Mouse (Mus musculus) limb, embryonic 14.5 days (tissue): ENCODE results near the gene Sez6. TPM values are rescaled to one million over a fixed set of nuclear protein-coding genes. Genes with fewer than 3 reads are reported as not detected.

Experiments
- ATAC-seq: fragments of 200-750 bp; cut with Nextera tagmentation; 2 replicates; pipeline ENCODE4 v1.8.0; 2017; ENCODE audit warnings: low read depth, moderate number of reproducible peaks, moderate TSS enrichment; ENCODE audit not compliant: low FRiP score
- DNase-seq: peaks from one replicate; pipeline ENCODE4 v3.0.0-alpha.2; 2015; ENCODE audit warnings: low spot score
- H3K27ac ChIP-seq: fragments of 300-500 bp; sonication (generic); replicated peaks from 2 replicates; pipeline ENCODE4 v1.5.1; 2014; ENCODE audit warnings: low read depth, mild to moderate bottlenecking, low read length, moderate library complexity, mixed read lengths
- H3K27me3 ChIP-seq: fragments of 300-500 bp; sonication (generic); 2 replicates; pipeline ENCODE4 v1.6.1; 2014; ENCODE audit warnings: low read length, mixed read lengths; ENCODE audit not compliant: control insufficient read depth, insufficient read depth
- H3K36me3 ChIP-seq: fragments of 300-500 bp; sonication (generic); 2 replicates; pipeline ENCODE4 v1.6.1; 2014; ENCODE audit warnings: mild to moderate bottlenecking, low read length, moderate library complexity, mixed read lengths; ENCODE audit not compliant: control insufficient read depth, insufficient read depth
- H3K4me1 ChIP-seq: fragments of 300-500 bp; sonication (generic); 2 replicates; pipeline ENCODE4 v1.6.1; 2014; ENCODE audit warnings: antibody characterized with exemption, low read length, mixed read lengths; ENCODE audit not compliant: control insufficient read depth, insufficient read depth
- H3K4me2 ChIP-seq: fragments of 300-500 bp; sonication (generic); replicated peaks from 2 replicates; pipeline ENCODE4 v1.6.1; 2014; ENCODE audit warnings: low read depth, mild to moderate bottlenecking, low read length, moderate library complexity; ENCODE audit not compliant: severe bottlenecking
- H3K4me3 ChIP-seq: fragments of 300-500 bp; sonication (generic); replicated peaks from 2 replicates; pipeline ENCODE4 v1.5.1; 2014; ENCODE audit warnings: low read length
- H3K9ac ChIP-seq: fragments of 300-500 bp; sonication (generic); 2 replicates; pipeline ENCODE4 v1.6.1; 2014; ENCODE audit warnings: mild to moderate bottlenecking, low read depth, low read length, moderate library complexity; ENCODE audit not compliant: severe bottlenecking
- H3K9me3 ChIP-seq: fragments of 300-500 bp; sonication (generic); 2 replicates; pipeline ENCODE4 v1.6.1; 2016; ENCODE audit warnings: low read length; ENCODE audit not compliant: control insufficient read depth
- POLR2A ChIP-seq: fragments of 200-500 bp; IDR thresholded peaks from 2 replicates; pipeline ENCODE4 v1.8.0; 2012; ENCODE audit warnings: inconsistent platforms, mild to moderate bottlenecking, moderate library complexity, borderline replicate concordance; ENCODE audit not compliant: insufficient read depth, insufficient read length; ENCODE audit errors: extremely low read depth
- WGBS: fragments of 180-500 bp; shearing (Covaris S2); extraction: QIAGEN DNeasy Blood & Tissue Kit; methylation state at CpG from one replicate; pipeline ENCODE4 v1.1.7; 2014; 5-methylcytosine and 5-hydroxymethylcytosine counted together
- polyA plus RNA-seq, 2 experiments: library from polyadenylated mRNA; depleted of rRNA in 1 of 2; stranded (reverse) in 1 of 2; unstranded in 1 of 2; fragments of >200 nt; fragmentation: Nextera tagmentation in 1 of 2; extraction: Ambion mirVana in 1 of 2; gene quantifications; 2 replicates each; pipeline versions ENCODE4 v1.2.1 to v1.2.3; 2012 to 2014

Gene Sez6
- polyA plus RNA-seq, 2 experiments: 1.2 to 1.4 TPM

GRCm38 (mm10) chr11:77934111-77934521 lies 3.5 kb downstream of the Sez6 start:
- no peak for TF ChIP-seq POLR2A
- no peak for ATAC-seq
- H3K27ac ChIP-seq: no peak overlapping the region
- H3K27me3 ChIP-seq: peaks cover 66% of the 10 kb centered on the region
- no peak overlapping the region for H3K9ac ChIP-seq
- DNase-seq: no peak
- 6% methylated on average over 4 of the region's 4 CpGs for WGBS
- no peaks in the 10 kb centered on the region for H3K36me3 ChIP-seq
- no peak overlapping the region for H3K4me3 ChIP-seq
- no peaks in the 10 kb centered on the region for H3K9me3 ChIP-seq
- H3K4me1 ChIP-seq: peaks cover 10% of the 10 kb centered on the region
- no peak overlapping the region for H3K4me2 ChIP-seq

- H3K4me3 ChIP-seq: no peak overlapping the region
- ATAC-seq (no peak), DNase-seq (no peak)
- no peak overlapping the region for H3K9ac ChIP-seq
- H3K36me3 ChIP-seq: no peaks in the 10 kb centered on the region
- peaks cover 66% of the 10 kb centered on the region for H3K27me3 ChIP-seq
- H3K27ac ChIP-seq: no peak overlapping the region
- no peak for TF ChIP-seq POLR2A
- WGBS: 60% methylated on average over 5 of the region's 5 CpGs
- H3K4me1 ChIP-seq: peaks cover 10% of the 10 kb centered on the region
- no peaks in the 10 kb centered on the region for H3K9me3 ChIP-seq
- no peak overlapping the region for H3K4me2 ChIP-seq
These were observed 4.1 kb downstream of the Sez6 start for GRCm38 (mm10) chr11:77934568-77935311.

DNA sequence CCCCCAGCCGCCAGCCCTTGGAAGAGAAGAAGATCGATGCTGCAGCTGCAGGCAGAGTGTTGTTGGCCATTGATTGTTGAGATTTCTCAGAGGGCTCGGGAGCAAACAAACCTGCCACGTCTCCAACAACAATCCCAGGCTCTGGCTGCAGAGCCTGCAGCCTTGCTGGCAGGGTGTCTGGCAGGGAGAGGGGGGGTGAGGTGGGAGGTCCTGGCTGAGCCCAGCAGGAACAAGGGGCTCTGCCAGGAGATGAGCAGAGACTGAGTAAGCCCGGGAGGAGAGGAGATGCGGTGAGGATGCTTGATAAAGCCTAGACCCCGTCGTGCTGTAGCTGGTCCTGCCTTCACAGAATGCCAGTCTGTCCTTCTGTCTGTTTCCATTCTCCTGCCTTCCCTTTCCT lies 6.2 kb downstream of the Sez6 start:
- Histone ChIP-seq H3K27ac (no peak overlapping the region), H3K4me3 (no peak overlapping the region), H3K4me1 (no peaks in the 10 kb centered on the region; the same call in 1 of the 2 replicates), H3K36me3 (no peaks in the 10 kb centered on the region), H3K9ac (no peak overlapping the region), H3K9me3 (no peaks in the 10 kb centered on the region), H3K4me2 (no peak overlapping the region), H3K27me3 (peaks cover 55% of the 10 kb centered on the region)
- ATAC-seq (no peak), DNase-seq (no peak)
- no peak for TF ChIP-seq POLR2A
- 11% methylated on average over 8 of the region's 8 CpGs for WGBS

DNA sequence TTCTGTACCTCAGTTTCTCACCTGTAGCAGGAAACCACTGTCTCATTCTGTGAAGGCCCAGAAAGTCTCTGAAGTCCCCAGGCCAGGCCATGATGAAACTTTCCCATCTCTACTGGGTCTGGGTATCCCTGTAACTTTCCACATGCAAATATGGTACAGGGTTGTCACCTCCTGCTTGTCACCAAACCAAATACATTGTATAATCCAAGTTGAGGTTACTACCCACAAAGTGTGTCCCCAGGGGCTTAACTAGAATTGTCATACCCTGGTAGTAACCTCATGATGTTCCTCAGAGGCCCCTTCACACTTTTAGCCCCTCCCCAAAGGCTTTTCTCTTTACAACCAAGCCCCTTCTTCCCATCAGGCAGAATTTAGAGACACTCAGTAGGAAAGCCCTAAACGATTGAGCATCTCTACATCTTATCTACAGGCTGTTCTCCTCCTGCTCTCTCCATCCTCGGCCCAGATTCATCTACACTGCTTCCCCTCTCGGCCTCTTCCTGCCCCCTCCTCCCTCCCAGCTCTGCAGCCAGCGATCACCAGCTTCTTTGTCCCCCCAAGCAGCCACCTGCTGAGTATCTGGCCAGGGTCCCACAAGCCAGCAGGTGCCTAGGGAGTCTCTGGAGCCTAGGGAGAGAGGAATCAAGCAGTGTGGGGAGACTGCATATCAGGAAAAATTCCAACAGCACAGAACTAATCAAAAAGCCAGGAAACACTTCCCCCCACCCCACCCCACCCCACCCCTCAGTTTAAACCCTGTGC lies 7.2 kb downstream of the Sez6 start:
- peaks cover 45% of the 10 kb centered on the region for H3K27me3 ChIP-seq
- no peak overlapping the region for H3K9ac ChIP-seq
- ATAC-seq (no peak), DNase-seq (no peak)
- 23% methylated on average over 4 of the region's 4 CpGs for WGBS
- H3K4me2 ChIP-seq: no peak overlapping the region
- no peak overlapping the region for H3K27ac ChIP-seq
- no peaks in the 10 kb centered on the region; the same call in 1 of the 2 replicates for H3K4me1 ChIP-seq
- no peaks in the 10 kb centered on the region for H3K9me3 ChIP-seq
- TF ChIP-seq POLR2A: no peak
- H3K4me3 ChIP-seq: no peak overlapping the region
- no peaks in the 10 kb centered on the region for H3K36me3 ChIP-seq

GRCm38 (mm10) chr11:77942230-77942629 lies 11.6 kb downstream of the Sez6 start:
- no peak for DNase-seq
- Histone ChIP-seq H3K4me2 (no peak overlapping the region), H3K4me1 (no peaks in the 10 kb centered on the region; the same call in 1 of the 2 replicates), H3K27ac (no peak overlapping the region), H3K27me3 (peaks cover 9% of the 10 kb centered on the region; the same call in 1 of the 2 replicates), H3K4me3 (no peak overlapping the region), H3K9me3 (no peaks in the 10 kb centered on the region), H3K9ac (no peak overlapping the region), H3K36me3 (no peaks in the 10 kb centered on the region)
- no peak for TF ChIP-seq POLR2A
- ATAC-seq: no peak
- WGBS: 5% methylated on average over 5 of the region's 5 CpGs
